Mouse (Mus musculus): ENCODE data around the gene 1700007K13Rik. TPM values are rescaled to one million over a fixed set of nuclear protein-coding genes. Genes with fewer than 3 reads are reported as not detected.
A peak's percentile ranks its signal among the peaks of the same experiment; 100 is the strongest.

The 1700007K13Rik gene
- polyA plus RNA-seq, 1 experiment from 2014 or later: 0.40 TPM

DNA sequence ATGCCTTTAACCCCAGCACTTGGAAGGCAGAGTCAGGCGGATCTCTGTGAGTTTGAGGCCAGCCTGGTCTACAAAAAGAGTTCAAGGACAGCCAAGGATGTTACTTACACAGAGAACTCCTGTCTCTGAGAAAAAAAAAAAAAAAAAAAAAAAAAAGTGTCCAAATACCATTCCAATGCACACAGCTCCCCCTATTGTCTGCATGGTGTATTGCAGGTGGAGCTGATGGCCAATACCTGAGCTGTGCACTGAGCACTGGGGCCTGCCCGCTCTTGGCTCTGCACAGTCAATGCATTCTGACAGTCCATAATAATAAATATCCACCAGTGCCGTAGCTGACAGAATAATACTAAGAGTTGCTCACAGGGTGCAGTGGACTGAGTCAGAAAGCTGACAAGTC, 2.2 kb downstream of the 1700007K13Rik start:
- 24% methylated on average over 3 of the region's 3 CpGs for WGBS (ENCODE audit: insufficient replicate concordance)
- ATAC-seq (replicated peaks; ENCODE audit: insufficient number of reproducible peaks, low FRiP score, low TSS enrichment): no peak
- no peak overlapping the region for H3K4me2 ChIP-seq

DNA sequence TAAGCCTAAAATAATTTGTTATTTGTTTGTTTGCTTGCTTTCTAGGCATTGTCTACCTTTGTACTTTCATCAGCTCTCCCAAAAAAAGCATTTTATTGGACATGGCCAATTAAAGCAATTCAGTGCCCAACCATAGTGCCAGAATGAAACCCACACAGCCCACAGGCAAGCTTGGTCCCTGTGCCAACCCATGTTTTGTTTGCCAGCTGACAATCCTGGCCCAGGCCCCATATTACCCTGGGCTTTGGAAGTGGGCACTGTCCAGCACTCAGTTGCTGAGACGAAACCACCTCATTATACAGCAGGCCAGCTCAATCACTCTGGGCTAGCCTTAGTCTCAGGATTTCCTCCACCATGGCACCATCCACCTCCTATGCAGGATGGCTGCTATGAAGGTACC, 9.5 kb downstream of the 1700007K13Rik start:
- no peak for ATAC-seq (replicated peaks; ENCODE audit: insufficient number of reproducible peaks, low FRiP score, low TSS enrichment)
- H3K27me3 ChIP-seq (ENCODE audit: control insufficient read depth, insufficient read depth, low read length): no peaks in the 10 kb centered on the region
- 64% methylated on average over 1 of the region's 1 CpGs for WGBS (ENCODE audit: insufficient replicate concordance)
- H3K4me1 ChIP-seq (ENCODE audit: control insufficient read depth, insufficient read depth, low read length): no peaks in the 10 kb centered on the region
- no peak overlapping the region for H3K4me3 ChIP-seq (ENCODE audit: low read depth, low read length)
- no peaks in the 10 kb centered on the region for H3K36me3 ChIP-seq (ENCODE audit: control insufficient read depth, insufficient read depth, low read length)
- H3K9ac ChIP-seq (ENCODE audit: low read depth, low read length): no peak overlapping the region
- H3K4me2 ChIP-seq: no peak overlapping the region
- H3K9me3 ChIP-seq (replicated peaks; ENCODE audit: control insufficient read depth, low read length): no peaks in the 10 kb centered on the region
- H3K27ac ChIP-seq (ENCODE audit: low read depth, low read length): no peak overlapping the region

More for the DNA sequence above, 2.2 kb downstream of the 1700007K13Rik start:
- peaks cover 5% of the 10 kb centered on the region; the same call in 1 of the 2 replicates for H3K4me1 ChIP-seq (ENCODE audit: control insufficient read depth, insufficient read depth, low read length)
- H3K9me3 ChIP-seq (replicated peaks; ENCODE audit: control insufficient read depth, low read length): no peaks in the 10 kb centered on the region
- no peak overlapping the region for H3K9ac ChIP-seq (ENCODE audit: low read depth, low read length)
- H3K4me3 ChIP-seq (ENCODE audit: low read depth, low read length): no peak overlapping the region
- no peaks in the 10 kb centered on the region for H3K36me3 ChIP-seq (ENCODE audit: control insufficient read depth, insufficient read depth, low read length)
- H3K27me3 ChIP-seq (ENCODE audit: control insufficient read depth, insufficient read depth, low read length): peaks cover 17% of the 10 kb centered on the region
- no peak overlapping the region for H3K27ac ChIP-seq (ENCODE audit: low read depth, low read length)

DNA sequence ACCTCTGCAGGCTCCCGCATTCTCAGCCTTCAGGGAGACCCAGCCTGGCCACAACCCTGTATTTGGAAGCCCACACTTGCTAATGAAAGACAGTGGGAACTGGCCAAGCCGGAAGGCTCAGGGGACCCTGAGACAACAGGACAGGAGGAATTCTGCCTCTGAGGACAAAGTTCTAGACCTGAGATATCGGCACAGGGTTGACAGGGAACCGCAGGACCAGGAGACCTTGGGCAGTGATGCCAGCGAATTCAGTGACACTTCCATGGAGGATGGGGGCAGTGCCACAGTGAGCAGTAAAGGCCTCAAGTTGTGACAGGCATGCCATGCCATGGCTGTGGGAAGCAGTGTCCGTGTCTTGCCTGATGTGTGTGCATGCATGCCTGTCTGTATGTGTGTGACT, 12.6 kb downstream of the 1700007K13Rik start:
- 81% methylated on average over 6 of the region's 6 CpGs for WGBS (ENCODE audit: insufficient replicate concordance)
- H3K4me3 ChIP-seq (ENCODE audit: low read depth, low read length): no peak overlapping the region
- H3K4me1 ChIP-seq (ENCODE audit: control insufficient read depth, insufficient read depth, low read length): no peaks in the 10 kb centered on the region
- H3K36me3 ChIP-seq (ENCODE audit: control insufficient read depth, insufficient read depth, low read length): no peaks in the 10 kb centered on the region
- no peaks in the 10 kb centered on the region for H3K9me3 ChIP-seq (replicated peaks; ENCODE audit: control insufficient read depth, low read length)
- no peak overlapping the region for H3K9ac ChIP-seq (ENCODE audit: low read depth, low read length)
- no peaks in the 10 kb centered on the region for H3K27me3 ChIP-seq (ENCODE audit: control insufficient read depth, insufficient read depth, low read length)
- H3K27ac ChIP-seq (ENCODE audit: low read depth, low read length): no peak overlapping the region
- no peak overlapping the region for H3K4me2 ChIP-seq
- ATAC-seq (replicated peaks; ENCODE audit: insufficient number of reproducible peaks, low FRiP score, low TSS enrichment): no peak

DNA sequence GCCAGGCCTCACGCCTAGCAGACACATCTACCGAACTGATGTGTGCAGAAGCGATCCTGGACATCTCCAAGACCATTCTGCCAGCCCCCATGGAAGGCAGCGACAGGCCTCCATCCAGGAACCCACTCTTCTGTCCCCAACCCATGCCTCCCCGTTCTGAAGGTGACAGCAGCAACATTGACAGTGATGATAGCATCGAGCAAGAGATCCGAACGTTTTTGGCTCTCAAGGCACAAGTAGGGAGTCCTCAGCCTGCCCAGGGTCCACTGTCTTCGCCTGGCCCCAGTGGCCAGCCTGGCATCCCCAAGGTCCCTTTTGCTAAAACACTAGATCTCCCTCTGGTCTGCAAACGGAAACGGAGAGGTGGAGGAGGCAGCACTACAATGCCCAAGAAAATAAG, 14.5 kb downstream of the 1700007K13Rik start:
- Histone ChIP-seq H3K4me3 (ENCODE audit: low read depth, low read length) (no peak overlapping the region), H3K4me1 (ENCODE audit: control insufficient read depth, insufficient read depth, low read length) (no peaks in the 10 kb centered on the region), H3K9ac (ENCODE audit: low read depth, low read length) (no peak overlapping the region), H3K27me3 (ENCODE audit: control insufficient read depth, insufficient read depth, low read length) (no peaks in the 10 kb centered on the region; the same call in 1 of the 2 replicates), H3K4me2 (no peak overlapping the region), H3K27ac (ENCODE audit: low read depth, low read length) (no peak overlapping the region), H3K9me3 (replicated peaks; ENCODE audit: control insufficient read depth, low read length) (no peaks in the 10 kb centered on the region), H3K36me3 (ENCODE audit: control insufficient read depth, insufficient read depth, low read length) (no peaks in the 10 kb centered on the region)
- no peak for ATAC-seq (replicated peaks; ENCODE audit: insufficient number of reproducible peaks, low FRiP score, low TSS enrichment)
- 77% methylated on average over 11 of the region's 11 CpGs for WGBS (ENCODE audit: insufficient replicate concordance)

DNA sequence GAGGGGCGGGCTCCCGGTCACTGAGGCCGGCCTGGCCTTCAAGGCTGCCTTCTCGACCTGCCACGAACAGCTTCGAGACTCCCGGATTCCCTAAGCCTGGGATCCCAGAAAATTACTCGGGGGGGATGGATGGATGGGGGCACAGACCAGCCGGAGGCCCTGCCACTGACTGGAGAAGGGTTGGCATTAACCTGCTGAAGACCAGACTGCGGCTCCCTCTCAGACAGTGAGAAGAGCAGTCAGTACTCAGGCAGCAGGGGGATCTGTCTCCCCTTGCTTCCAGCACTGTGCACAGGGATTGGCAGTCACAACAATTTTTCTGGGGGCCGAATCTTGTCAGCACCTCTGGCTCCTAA, 18.8 kb downstream of the 1700007K13Rik start:
- peak overlapping the region; percentile 72 for H3K4me3 ChIP-seq (ENCODE audit: low read depth, low read length)
- no peak for ATAC-seq (replicated peaks; ENCODE audit: insufficient number of reproducible peaks, low FRiP score, low TSS enrichment)
- 11% methylated on average over 11 of the region's 11 CpGs for WGBS (ENCODE audit: insufficient replicate concordance)
- no peaks in the 10 kb centered on the region for H3K9me3 ChIP-seq (replicated peaks; ENCODE audit: control insufficient read depth, low read length)
- no peaks in the 10 kb centered on the region for H3K4me1 ChIP-seq (ENCODE audit: control insufficient read depth, insufficient read depth, low read length)
- H3K9ac ChIP-seq (ENCODE audit: low read depth, low read length): peak overlapping the region; percentile 76
- no peaks in the 10 kb centered on the region for H3K36me3 ChIP-seq (ENCODE audit: control insufficient read depth, insufficient read depth, low read length)
- H3K27ac ChIP-seq (ENCODE audit: low read depth, low read length): no peak overlapping the region
- H3K27me3 ChIP-seq (ENCODE audit: control insufficient read depth, insufficient read depth, low read length): peaks cover 16% of the 10 kb centered on the region
- peak overlapping the region; percentile 76 for H3K4me2 ChIP-seq

- peak; percentile 49; the same call in 1 of the 2 replicates for ATAC-seq (replicated peaks; ENCODE audit: insufficient number of reproducible peaks, low FRiP score, low TSS enrichment)
- Histone ChIP-seq H3K27ac (ENCODE audit: low read depth, low read length) (no peak within 1 kb of the TSS), H3K4me2 (peak within 1 kb of the TSS; percentile 76), H3K4me1 (ENCODE audit: control insufficient read depth, insufficient read depth, low read length) (no peaks in the 10 kb centered on the region), H3K4me3 (ENCODE audit: low read depth, low read length) (peak within 1 kb of the TSS; percentile 72), H3K9ac (ENCODE audit: low read depth, low read length) (peak within 1 kb of the TSS; percentile 76), H3K36me3 (ENCODE audit: control insufficient read depth, insufficient read depth, low read length) (no peaks in the 10 kb centered on the region), H3K27me3 (ENCODE audit: control insufficient read depth, insufficient read depth, low read length) (peaks cover 16% of the 10 kb centered on the region), H3K9me3 (replicated peaks; ENCODE audit: control insufficient read depth, low read length) (no peaks in the 10 kb centered on the region)
- WGBS (ENCODE audit: insufficient replicate concordance): 1% methylated on average over 86 of the region's 118 CpGs
Observed at GRCm38 (mm10) chr2:28446515-28447314, 19.4 kb downstream of the 1700007K13Rik start, which contains the start of gene Ppp1r26. Ppp1r26 (plus strand) TSS chr2:28446800.

GRCm38 (mm10) chr2:28446181-28446514, 20.0 kb downstream of the 1700007K13Rik start:
- no peak for ATAC-seq (replicated peaks; ENCODE audit: insufficient number of reproducible peaks, low FRiP score, low TSS enrichment)
- Histone ChIP-seq H3K27me3 (ENCODE audit: control insufficient read depth, insufficient read depth, low read length) (peaks cover 16% of the 10 kb centered on the region), H3K27ac (ENCODE audit: low read depth, low read length) (no peak overlapping the region)

DNA sequence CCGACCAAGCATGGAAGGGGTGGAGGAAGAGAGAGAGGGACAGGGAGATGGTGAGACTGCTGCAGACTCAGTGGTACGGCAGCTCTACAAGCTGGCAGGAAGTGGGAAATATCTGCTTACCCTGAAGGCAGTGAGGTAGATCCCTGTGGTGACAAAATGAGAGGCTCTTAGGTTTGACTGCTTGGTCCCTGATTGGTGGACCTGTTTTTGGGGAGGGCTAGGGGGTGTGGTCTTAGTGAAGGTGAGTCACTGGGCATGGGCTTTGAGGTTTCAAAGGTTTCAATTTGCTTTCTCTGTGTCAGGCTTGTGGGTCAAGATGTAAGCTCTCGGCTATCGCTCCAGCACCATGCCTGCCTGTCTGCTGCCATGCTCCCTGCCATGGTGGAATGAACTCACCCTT, 21.1 kb downstream of the 1700007K13Rik start:
- ATAC-seq (replicated peaks; ENCODE audit: insufficient number of reproducible peaks, low FRiP score, low TSS enrichment): no peak
- H3K4me2 ChIP-seq: no peak overlapping the region
- H3K36me3 ChIP-seq (ENCODE audit: control insufficient read depth, insufficient read depth, low read length): no peaks in the 10 kb centered on the region
- H3K4me3 ChIP-seq (ENCODE audit: low read depth, low read length): no peak overlapping the region
- no peaks in the 10 kb centered on the region for H3K9me3 ChIP-seq (replicated peaks; ENCODE audit: control insufficient read depth, low read length)
- no peak overlapping the region for H3K27ac ChIP-seq (ENCODE audit: low read depth, low read length)
- no peak overlapping the region for H3K9ac ChIP-seq (ENCODE audit: low read depth, low read length)
- H3K27me3 ChIP-seq (ENCODE audit: control insufficient read depth, insufficient read depth, low read length): peaks cover 16% of the 10 kb centered on the region
- 73% methylated on average over 4 of the region's 4 CpGs for WGBS (ENCODE audit: insufficient replicate concordance)
- H3K4me1 ChIP-seq (ENCODE audit: control insufficient read depth, insufficient read depth, low read length): no peaks in the 10 kb centered on the region

More at GRCm38 (mm10) chr2:28446181-28446514, 20.0 kb downstream of the 1700007K13Rik start:
- Histone ChIP-seq H3K9ac (ENCODE audit: low read depth, low read length) (peak overlapping the region; percentile 76), H3K4me1 (ENCODE audit: control insufficient read depth, insufficient read depth, low read length) (no peaks in the 10 kb centered on the region), H3K9me3 (replicated peaks; ENCODE audit: control insufficient read depth, low read length) (no peaks in the 10 kb centered on the region), H3K36me3 (ENCODE audit: control insufficient read depth, insufficient read depth, low read length) (no peaks in the 10 kb centered on the region), H3K4me2 (peak overlapping the region; percentile 76), H3K4me3 (ENCODE audit: low read depth, low read length) (peak overlapping the region; percentile 72)
- WGBS (ENCODE audit: insufficient replicate concordance): 9% methylated on average over 5 of the region's 5 CpGs

DNA sequence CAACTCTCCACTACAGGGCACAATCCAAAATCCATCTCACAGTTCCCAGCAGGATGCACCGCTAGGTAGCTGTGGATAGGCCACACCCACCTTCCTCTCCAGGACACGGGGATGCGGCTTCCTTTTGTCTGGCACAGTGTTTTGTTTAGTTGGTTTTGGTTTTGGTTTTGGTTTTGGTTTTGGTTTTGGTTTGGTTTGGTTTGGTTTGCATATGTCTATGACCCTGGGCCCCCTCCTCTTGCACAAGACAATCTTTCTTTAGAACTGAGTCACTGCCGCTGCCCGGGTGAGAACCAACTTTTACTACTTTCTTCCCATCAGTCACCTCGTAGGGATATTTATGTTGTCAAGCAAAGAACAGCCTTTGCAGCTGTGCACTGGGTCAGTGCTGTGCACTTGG, 25.3 kb downstream of the 1700007K13Rik start:
- Histone ChIP-seq H3K27me3 (ENCODE audit: control insufficient read depth, insufficient read depth, low read length) (peaks cover 9% of the 10 kb centered on the region), H3K4me1 (ENCODE audit: control insufficient read depth, insufficient read depth, low read length) (no peaks in the 10 kb centered on the region), H3K4me2 (no peak overlapping the region), H3K36me3 (ENCODE audit: control insufficient read depth, insufficient read depth, low read length) (no peaks in the 10 kb centered on the region), H3K27ac (ENCODE audit: low read depth, low read length) (no peak overlapping the region), H3K4me3 (ENCODE audit: low read depth, low read length) (no peak overlapping the region), H3K9ac (ENCODE audit: low read depth, low read length) (no peak overlapping the region), H3K9me3 (replicated peaks; ENCODE audit: control insufficient read depth, low read length) (no peaks in the 10 kb centered on the region)
- WGBS (ENCODE audit: insufficient replicate concordance): 63% methylated on average over 6 of the region's 6 CpGs
- ATAC-seq (replicated peaks; ENCODE audit: insufficient number of reproducible peaks, low FRiP score, low TSS enrichment): no peak

Measured in heart, embryonic 11.5 days (tissue).